Mouse (Mus musculus) subcutaneous adipose tissue, adult 2 months (tissue): ENCODE data around the gene Klhl24. TPM values are rescaled to one million over a fixed set of nuclear protein-coding genes. Genes with fewer than 3 reads are reported as not detected.

Experiments
- polyA plus RNA-seq: library from polyadenylated mRNA; depleted of rRNA; stranded (reverse); fragments of >200 nt; gene quantifications from 2 replicates; pipeline ENCODE4 v1.2.3, GENCODE M21; 2012; ENCODE audit warnings: low replicate concordance; rRNA removed

Gene Klhl24
- polyA plus RNA-seq = 21.4 and 26.5 TPM in 2 replicates

GRCm38 (mm10) chr16:20097069-20097710, at the start of gene Klhl24:
TSS of gene Klhl24 (plus strand) at chr16:20097542.

DNA sequence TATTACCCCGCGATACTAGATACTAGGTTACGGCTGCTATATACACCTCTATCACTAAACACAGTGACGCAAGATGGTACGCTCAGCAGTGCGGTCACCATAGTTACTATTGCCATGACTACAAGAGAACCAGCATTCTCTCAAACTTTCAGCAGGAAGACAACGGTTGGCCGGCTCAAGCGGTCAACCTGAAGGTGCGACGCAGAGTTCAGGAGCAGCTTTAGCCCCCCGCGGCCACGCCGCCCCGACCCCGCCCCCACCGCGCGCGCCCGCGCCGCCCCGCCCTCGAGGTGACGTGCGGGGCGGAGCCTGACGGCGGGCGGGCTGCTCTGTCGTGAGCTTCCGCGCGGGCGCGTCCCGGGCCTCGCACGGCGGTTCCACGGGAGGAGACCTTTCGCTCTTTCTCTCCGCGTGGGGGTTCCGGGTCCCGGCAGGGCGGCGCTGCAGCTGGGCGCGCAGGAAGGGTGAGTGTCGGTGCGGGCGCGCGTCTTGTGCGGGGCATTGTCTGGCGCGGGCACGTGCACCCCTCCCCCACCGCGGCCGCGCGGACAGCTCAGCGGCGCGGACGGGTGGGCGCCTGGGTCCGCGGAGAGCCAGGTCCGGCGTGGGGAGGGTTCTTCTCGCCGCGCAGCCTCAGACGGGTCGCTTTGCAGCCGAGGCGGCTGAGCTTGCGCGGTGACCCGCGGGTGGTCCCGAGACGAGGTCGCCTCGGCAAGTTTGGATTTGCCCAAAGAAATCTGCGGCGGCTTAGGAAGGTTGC, 43.6 kb downstream of the Klhl24 start, which contains the start of gene Yeats2:
TSS of gene Yeats2 (plus strand) at position 292 of the 760 bp plus-strand sequence.

Other genes with a start within 250 kb of the Klhl24 start
- 3.3 and 6.9 TPM in 2 replicates for gene Klhl6, start 114.5 kb upstream of the Klhl24 start, polyA plus RNA-seq
- gene Yeats2, start 43.5 kb downstream of the Klhl24 start, polyA plus RNA-seq = 20.9 and 52.2 TPM in 2 replicates
- gene Map6d1, start 143.8 kb downstream of the Klhl24 start, polyA plus RNA-seq = 0.04 and 0.27 TPM in 2 replicates
- 43.3 and 52.2 TPM in 2 replicates for gene Parl, start 204.8 kb downstream of the Klhl24 start, polyA plus RNA-seq
- 1.7 and 4.1 TPM in 2 replicates for gene Cyp2ab1, start 227.9 kb downstream of the Klhl24 start, polyA plus RNA-seq